Mouse (Mus musculus) yolk sac, embryonic 10.5 days (tissue): ENCODE results near the gene Pacsin2.

Source experiments
- DNase-seq: peaks from one replicate; pipeline ENCODE4 v3.0.0-alpha.2; 2017; ENCODE audit warnings: low spot score

The Pacsin2 gene

DNA sequence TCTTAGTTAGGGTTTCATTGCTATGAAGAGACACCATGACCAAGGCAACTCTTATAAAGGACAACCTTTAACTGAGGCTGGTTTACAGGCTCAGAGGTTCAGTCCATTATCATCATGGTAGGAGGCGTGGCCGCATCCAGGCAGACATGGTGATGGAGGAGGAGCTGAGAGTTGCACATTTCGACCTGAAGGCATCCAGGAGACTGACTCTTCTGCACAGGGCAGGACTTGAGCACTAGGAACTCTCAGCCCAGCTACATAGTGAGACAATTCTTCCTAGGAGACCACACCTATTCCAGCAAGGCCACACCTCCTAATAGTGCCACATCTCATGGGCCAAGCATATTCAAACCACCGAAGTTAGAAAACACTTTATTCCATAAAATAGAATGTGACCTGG, 15.4 kb upstream of the Pacsin2 start:
- DNase-seq: no peak

DNA sequence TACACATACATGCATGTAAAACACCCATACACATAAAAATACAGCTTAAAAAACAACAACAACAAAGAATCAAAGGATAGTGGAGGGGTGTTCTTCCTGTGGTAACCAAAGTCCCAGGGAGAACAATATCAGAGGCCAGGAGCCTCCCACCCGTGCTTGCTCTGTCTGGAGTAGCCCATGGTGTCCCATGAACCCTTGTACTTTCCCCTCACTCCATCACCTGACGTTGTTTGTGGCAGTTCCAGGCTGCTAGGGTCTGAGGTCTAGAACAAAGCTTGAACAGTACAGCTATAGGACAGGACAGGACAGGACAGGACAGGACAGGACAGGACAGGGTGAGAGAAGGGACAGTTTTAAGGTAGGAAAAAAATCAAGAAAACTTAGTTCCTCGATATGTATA, 13.7 kb upstream of the Pacsin2 start:
- peak; percentile 26 for DNase-seq

DNA sequence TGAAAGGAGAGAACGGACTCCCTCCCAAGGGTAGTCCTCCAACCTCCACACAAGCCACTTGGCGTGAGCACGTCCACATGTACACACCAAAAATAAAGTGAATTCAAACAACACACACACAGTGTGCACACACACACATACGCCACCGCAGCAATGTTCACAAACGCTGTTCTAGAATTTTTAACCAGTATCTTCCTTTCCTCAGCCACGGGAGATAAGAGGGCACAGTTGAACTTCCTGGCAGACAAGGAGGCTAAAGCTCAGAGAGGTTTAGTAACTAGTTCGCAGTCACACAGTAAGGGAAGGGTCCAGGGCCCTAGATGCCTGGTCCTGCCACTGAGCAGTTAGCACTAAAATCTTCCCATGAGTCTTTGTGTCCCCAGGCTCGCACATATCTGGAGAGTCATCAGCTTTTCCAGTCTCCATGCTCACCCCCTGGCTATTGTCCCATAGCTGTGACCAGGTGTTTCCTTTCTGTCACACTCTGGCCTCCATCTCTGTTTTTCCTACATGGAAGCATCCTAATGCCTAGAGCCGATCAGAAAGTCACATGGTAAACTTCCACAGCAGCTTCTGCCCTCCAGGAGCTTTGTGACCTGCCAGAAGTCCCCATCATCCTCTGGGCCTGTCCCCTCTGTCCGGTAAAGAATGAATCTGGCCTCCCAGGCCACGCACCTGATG, 12.3 kb upstream of the Pacsin2 start:
- no peak for DNase-seq

DNA sequence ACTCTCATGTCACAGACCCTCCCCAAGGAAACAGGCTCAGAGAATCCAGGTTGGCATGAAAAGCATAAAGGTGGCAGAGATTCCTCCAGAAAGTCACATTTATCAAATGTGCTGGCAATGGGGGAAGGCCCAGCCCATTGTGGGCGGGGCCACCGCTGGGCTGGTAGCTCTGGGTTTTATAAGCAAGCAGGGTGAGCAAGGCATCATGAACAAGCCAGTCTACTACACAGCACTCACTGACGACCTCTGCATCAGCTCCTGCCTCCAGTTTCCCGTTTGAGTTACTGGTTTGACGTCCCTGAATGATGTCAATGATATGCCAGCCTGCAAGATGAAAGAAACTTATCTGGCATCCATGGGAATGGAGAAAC, 10.0 kb upstream of the Pacsin2 start:
- DNase-seq: no peak

DNA sequence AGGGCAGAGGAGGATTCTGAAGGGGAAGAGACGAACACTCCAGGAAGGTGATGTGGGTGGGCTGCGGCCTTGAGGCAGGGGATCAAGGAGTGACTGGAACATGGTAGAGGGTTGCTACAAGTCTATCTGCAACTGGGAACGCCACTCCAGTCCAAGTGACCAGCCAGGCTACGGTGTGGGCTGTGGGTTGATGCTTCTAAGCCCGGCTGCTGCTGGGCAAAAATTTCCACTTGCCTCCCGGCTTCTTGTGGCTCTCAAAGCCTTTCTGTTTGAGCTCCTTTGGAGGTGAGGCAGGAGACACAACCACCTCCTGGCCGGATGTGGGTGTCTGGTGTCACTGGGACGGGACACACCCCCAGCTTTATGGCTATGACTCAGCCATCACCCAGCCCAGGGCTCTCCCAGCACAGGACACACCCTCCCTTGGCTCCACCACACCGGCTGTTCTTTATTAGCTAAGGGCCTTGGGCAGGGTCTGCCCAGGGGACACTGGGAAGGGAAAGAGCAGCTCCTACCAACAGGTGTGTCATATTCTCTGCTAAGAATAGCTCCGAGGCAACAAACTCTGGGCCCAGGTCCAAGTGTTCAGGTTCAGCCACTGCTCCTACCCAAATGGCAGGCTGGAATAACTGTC, 9.5 kb upstream of the Pacsin2 start:
- peak; percentile 42 for DNase-seq

DNA sequence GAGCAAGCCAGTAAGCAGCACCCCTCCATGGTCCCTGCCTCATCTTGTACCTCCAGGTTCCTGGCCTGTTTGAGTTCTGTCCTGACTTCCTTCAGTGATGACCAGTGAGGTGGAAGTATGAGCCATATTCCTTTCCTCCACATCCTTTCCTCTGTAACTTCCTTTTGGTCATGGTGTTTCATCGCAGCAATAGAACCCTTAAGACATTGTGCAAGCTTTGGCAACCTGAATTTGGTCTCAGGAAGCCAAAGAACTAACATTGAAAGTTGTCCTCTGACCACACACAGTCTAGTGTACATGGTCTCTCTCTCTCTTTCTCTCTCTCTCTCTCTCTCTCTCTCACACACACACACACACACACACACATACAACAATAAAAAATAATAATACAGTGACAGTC, 8.8 kb upstream of the Pacsin2 start:
- DNase-seq: no peak

DNA sequence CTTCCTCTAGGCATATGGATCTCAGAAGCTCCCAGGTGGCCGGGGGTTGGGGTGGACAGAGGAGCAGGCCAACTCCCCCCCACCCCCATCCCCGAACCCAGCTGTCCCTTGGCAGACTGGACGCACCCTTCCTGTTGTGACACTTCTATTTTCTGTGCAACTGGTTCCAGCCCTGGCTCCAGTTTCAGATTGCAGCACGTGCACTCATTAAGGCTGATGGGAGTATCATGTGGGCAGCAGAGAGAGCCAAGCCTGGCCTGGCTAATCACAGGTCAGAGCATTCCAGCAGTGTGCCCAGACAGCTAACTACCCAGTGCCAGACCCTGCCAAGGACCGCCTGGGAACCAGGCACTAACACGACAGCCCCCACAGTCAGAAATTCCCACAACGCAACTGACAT, 7.1 kb upstream of the Pacsin2 start:
- DNase-seq: no peak

DNA sequence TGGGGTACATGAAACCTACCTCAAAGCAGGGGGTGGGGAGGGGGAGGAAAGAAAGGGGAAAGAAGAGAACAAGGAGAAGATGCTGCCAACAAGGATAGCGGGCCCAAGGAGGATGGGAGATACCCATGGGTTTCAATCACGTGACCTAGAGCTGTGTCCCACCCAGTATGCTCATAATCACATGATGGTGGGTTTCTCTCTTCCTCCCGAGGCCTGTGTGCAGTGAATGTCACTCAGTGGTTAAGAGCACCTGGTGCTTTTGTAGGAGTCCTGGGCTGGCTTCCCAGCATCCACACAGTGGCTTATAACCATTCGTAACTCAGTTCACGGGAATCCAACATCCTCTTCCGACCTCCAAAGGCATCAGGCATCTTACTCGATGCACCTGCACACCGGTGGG, 6.0 kb upstream of the Pacsin2 start:
- DNase-seq: no peak

DNA sequence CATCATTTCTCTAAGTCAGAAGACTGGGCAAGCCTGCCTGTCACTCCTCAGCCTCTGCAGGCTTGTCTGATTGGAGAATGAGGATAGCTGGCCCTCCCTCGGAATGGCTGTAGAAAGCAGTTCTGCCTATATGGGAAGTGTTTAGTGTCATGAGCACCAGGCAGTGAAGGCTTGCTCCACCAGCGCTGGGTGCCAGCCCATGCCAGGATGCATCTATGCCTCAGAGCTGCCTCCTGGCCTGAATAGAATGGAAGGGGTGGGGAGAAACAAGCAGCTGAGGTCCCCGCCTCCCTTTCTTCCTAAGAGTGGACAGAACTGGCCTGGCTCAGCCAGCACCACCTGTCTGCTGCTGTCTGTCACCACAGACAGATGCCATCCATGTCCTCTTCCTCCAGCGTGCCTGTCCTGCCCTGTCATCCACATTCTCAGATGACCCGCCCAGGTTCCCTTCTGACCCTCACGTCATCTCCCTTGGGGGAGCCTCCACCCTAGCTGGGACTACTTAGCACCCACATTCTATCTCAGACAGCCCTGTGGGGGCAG, 4.9 kb upstream of the Pacsin2 start:
- DNase-seq: no peak

DNA sequence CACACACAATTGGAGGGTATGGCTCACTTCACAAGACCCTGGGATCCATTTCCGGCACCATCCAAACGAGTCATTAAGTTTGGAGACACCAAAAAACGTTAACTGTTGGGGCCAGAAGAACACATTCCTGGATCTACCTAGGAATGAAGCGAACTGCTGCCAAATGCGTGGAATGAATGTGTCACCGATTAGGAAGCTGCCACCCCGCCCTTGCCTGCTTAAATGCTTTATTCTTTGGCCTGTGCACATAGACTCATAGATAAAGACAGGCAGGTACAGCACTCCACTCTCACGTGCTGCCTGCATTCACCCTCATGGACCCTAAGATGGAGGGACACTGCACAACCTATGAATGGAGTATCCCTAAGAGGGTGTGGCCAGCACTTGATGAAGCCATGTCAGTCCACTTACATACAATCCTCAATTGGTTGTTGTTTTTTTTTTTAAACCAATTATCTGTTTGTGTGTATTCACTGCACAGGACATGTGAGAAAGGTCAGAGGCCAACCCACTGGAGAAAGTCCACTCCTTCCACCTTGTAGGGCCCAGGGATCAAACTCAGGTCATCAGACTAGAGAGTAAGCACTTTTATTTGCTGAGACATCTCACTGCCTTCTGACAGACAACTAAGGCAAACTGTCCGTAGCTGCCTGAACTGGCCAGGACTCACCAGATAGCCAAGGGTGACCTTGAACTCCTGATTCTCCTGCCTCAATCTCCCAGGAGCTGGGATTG, 3.0 kb upstream of the Pacsin2 start:
- DNase-seq: peak; percentile 70

DNA sequence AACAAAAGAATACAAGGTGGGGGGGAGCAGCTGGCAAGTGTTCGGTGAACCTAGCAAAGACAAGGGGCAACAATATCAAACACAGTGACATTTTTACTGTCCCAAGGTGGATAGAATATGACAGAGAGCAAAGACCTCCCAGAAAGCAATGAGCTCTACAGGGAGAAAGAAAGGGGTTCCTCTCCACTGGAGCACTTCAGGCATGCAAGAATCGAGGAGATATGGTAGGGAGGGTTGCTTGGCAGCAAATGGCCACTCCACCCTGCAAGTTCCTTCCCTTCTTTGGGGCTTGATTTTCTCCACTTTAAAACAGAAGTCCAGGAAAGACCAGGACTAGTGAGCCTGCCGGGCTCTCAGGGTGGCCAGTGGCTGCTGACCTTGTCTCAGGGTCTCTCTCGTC, 1.9 kb upstream of the Pacsin2 start:
- DNase-seq: no peak

DNA sequence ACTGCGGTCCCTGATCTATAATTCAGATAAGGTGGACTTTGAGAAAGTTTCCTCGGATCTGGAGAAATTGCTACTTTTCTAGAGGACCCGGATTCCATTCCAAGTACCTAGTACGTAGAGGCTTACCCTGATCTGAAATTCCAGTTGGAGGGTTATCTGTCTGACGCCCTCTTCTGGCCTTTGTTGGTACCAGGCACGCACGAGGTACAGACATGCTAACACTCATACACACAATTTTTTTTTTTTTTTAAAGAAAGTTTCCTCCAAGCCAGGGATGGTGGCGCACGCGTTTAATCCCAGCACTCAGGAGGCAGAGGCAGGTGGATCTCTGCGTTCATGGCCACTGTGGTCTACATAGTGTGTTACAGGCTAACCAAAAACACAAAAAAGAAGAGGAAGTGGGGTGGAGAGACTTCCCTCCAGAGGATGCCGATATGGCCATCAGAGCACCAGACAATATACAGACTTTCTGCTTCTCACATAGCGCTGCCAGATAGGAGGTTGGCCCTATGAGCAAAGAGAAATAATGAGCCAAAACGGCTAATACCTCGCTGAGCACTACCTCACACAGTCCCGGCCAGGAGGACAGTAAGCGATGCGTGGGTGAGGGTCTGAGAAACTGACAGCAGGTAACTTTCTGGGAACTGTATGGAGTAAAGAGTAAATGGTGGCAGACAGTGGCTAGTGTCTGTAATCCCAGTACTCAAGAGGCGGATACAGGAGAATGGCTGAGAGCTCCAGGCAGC, 672 bp upstream of the Pacsin2 start:
- DNase-seq: no peak

DNA sequence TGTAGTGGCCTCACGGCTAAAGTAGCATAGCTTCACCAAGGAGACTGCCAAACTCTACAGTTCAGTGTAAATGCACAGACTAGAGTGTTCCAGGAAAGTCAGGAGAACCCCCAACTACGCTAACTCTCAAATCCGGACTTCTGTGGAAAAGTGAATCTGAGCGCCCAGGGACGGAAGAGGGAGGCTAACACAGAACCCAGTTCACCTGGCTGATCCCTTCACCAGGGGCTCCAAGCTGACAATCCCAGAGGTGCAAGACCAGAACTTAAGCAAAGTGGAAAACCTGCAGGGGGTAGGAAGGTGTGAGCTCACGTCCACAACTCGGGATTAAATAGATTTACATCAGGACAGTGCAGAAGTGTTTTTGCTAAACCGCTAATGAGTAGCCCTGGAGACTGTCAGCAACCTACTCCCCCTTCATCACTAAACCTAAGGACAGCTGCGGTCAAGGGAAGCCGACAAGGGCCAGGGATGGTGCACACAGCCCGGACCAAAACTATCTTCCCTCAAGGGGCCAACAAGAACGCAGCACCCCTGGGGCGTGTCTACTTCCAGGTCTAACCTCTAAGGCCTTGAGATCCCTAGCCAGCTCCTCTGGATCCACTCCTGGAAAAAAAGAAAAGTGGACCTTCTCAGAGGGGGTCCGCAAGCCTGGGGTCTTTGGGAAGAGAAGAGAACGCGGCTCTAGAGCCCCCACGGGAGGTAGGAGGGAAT, 880 bp downstream of the Pacsin2 start:
- DNase-seq: peak; percentile 52

DNA sequence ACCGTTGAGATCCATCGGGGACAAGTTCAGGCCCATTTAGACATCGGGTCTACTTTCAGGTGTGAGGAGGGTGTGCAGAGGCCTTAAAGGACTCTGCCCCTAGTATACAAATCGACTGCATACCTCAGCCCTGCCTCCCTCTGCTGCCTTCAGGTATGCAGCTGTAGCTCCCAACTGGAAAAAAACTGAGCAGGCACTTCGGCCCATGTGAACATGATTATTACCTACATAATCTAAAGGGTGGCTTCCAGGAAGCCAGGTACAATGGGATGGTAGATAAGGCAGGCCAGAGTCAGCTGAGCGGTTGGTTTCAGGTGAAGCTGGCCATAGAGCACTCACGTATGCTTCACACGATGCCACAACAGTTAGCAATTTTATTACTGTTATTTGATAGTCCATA, 2.1 kb downstream of the Pacsin2 start:
- peak; percentile 51 for DNase-seq

DNA sequence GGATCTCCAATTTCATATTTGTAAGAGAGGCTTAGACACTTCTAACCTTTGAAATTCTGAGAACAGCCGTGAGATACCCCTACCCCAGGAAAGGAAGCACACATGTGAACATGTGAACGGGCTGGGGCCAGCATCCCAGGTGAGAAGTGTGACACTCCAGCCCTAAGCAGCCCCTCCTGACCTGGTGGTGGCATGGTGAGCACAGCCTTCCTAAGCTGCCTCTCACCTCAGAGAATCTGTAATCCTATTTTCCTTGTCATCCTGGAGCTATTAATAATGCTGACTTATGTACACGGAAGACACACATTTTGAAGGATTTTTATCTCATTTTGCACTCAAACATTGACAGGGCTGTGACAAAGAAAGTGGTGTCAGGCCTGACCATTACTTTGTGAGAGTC, 3.5 kb downstream of the Pacsin2 start:
- no peak for DNase-seq

DNA sequence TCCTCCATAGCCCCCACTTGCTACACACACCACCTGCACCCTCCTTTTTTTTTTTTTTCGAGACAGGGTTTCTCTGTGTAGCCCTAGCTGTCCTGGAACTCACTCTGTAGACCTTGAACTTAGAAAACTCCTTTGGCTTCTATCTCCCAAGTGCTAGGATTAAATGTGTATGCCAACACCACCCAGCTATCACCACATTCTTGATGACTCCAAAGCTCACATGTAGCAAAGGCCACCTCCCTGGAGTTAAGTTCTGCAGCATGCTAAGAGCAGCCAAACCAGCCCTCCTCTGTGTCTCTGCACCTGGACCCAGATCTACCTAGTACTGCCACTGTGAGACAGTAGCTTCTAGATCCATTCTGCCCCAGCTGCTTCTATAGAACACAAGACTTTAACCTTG, 6.9 kb downstream of the Pacsin2 start:
- DNase-seq: no peak

DNA sequence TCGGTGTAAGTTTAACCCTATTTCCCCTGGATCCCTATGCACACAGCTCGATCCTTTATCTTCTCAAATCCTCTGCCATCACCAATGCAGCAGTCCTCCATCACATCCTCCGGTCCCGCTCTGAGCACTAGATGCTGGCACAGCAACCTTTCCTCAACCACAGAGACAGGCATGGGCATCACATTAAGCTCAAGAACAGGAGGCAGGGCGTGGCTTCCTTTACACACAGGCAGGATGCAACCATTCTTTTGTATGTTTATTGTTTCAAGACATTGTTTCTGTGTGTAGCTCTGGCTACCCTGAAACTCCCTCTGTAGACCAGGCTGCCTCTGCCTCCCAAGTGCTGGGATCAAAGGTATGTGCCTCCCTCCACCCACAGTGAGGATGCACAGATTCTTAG, 8.8 kb downstream of the Pacsin2 start:
- no peak for DNase-seq

DNA sequence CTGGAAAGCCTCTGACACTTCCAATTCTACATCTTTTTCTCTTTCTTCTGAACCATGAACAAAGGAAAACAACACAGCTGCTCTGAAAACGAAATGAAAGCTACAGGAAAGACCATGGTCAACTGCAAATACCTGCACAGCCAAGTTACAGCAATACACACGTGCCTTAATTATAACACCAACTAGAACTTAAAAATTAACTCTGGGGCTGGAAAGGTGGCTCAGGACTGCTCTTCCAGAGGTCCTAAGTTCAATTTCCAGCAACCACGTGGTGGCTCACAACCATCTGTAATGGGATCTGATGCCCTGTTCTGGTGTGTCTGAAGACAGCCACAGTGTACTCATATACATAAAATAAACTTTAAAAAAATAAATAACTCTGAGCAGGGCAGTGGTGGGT, 9.4 kb downstream of the Pacsin2 start:
- DNase-seq: peak; percentile 57

DNA sequence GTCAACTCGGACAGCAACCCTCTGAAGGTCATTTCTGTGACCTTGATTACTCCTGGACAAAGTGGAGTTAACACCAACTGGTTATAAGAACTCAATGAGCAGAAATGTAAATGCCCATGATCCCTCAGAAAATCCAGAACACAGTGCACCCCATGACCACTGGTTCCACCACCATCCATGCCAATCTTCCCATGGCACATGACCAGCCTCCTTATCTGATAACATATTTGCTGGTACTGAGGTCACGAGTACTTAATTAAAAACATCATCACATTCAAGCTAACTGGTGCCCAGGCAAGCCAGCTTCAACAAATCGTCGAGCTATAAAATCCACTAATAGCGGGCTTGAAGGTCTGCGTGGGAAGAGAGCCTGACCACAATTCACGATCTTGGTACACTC, 10.0 kb downstream of the Pacsin2 start:
- no peak for DNase-seq

DNA sequence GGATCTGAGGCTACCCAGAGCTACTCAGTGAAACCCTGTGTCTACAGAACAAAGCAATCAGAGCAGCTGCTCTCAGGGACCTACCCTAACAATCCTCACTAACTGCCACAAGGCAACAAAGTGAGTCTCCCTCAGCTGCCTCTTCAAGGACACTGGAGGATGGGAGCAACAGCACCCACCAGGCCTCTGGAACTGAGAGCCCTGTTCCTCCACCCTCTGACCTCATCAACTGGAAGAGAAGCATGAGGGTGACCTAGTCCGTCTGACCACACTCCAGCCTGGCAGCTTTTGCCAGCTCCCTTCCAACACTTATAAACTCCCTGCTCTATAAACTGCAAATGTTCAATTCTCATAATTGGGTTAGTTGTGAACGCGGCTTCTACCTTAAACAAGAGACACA, 10.5 kb downstream of the Pacsin2 start:
- DNase-seq: no peak

DNA sequence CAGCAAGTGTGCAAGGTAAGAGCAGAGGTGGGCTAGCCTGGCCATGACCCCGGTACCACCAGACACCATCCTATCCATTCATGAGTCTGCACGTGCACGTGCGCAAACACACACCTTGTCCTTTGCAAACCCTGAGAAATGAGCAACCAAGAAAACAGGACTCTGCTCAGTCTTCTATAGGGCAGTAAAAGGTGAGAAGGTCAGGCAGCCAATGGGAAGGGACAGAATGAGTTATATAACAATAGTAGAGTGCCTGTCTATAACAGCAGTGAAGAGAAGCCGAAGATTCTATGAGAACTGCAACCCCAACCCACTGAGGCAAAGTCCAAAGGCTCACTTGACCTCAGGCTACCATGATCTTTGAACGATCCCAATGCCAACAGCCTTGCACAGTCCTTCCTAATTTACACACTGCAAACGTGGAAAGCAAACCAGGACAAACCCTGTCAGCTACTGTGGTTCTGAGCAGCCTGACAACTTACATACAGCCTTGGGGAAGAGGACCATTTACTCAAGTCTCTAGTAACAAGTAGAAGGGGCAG, 12.1 kb downstream of the Pacsin2 start:
- DNase-seq: peak; percentile 70
